Mouse (Mus musculus) cortical plate, adult 2 months (tissue): ENCODE results near the gene Fank1.

Experiments used
- CTCF ChIP-seq: fragments of 200-500 bp; IDR thresholded peaks from 2 replicates; pipeline ENCODE4 v1.5.1; 2011; ENCODE audit warnings: mild to moderate bottlenecking, control low read depth, low read length; ENCODE audit not compliant: insufficient read depth; ENCODE audit errors: extremely low read depth
- POLR2A ChIP-seq: fragments of 200-500 bp; IDR thresholded peaks from 2 replicates; pipeline ENCODE4 v1.6.1; 2011; ENCODE audit warnings: mild to moderate bottlenecking, low read length, control low read depth; ENCODE audit not compliant: insufficient read depth; ENCODE audit errors: extremely low read depth

DNA sequence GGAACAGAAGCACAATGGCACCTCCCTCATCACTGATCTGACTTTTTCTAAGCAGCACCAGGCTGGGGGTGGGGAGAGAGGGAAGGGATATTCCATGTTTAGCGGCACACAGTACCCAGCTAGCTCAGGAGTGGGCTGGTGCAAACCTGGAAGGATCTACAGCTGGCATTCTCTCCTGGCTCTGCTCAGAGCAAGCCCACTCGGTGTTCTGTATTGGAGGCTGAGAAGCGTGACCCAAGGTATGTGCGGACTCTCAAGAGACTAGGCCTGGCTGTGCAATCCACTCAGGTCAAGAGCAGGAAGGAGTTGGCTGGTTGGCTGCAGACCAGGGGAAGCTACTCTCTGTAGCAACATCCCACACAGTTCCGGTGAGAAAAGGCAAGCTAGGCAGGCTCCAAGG is 143.3 kb downstream of the Fank1 start:
- no peak for TF ChIP-seq CTCF
- no peak for TF ChIP-seq POLR2A
